Mouse (Mus musculus) thymus, adult 2 months (tissue): ENCODE measurements around the gene Ltc4s. TPM values are rescaled to one million over a fixed set of nuclear protein-coding genes. Genes with fewer than 3 reads are reported as not detected.

ENCODE experiments used
- DNase-seq: peaks from one replicate; pipeline ENCODE4 v3.0.0; 2021
- H3K27ac ChIP-seq: fragments of 200-500 bp; 2 replicates; pipeline ENCODE4 v1.5.1; 2012; ENCODE audit warnings: low read length, control low read depth; ENCODE audit not compliant: control insufficient read depth, insufficient read depth
- H3K27me3 ChIP-seq: fragments of 200-500 bp; 2 replicates; pipeline ENCODE4 v1.6.1; 2012; ENCODE audit warnings: mild to moderate bottlenecking, low read length, moderate library complexity, mixed read lengths; ENCODE audit not compliant: control insufficient read depth, insufficient read depth
- H3K36me3 ChIP-seq: fragments of 200-500 bp; 2 replicates; pipeline ENCODE4 v1.6.1; 2012; ENCODE audit warnings: mild to moderate bottlenecking, low read length, moderate library complexity; ENCODE audit not compliant: control insufficient read depth, insufficient read depth
- H3K4me1 ChIP-seq: fragments of 200-500 bp; replicated peaks from 2 replicates; pipeline ENCODE4 v1.6.1; 2012; ENCODE audit warnings: low read length; ENCODE audit not compliant: control insufficient read depth, insufficient read depth
- H3K4me3 ChIP-seq: fragments of 200-500 bp; 2 replicates; pipeline ENCODE4 v1.5.1; 2012; ENCODE audit warnings: mild to moderate bottlenecking, low read length, control low read depth, moderate library complexity; ENCODE audit not compliant: control insufficient read depth, insufficient read depth
- CTCF ChIP-seq: fragments of 200-500 bp; IDR thresholded peaks from 2 replicates; pipeline ENCODE4 v1.5.1; 2012; ENCODE audit warnings: mild to moderate bottlenecking, control low read depth, low read length, moderate library complexity, borderline replicate concordance; ENCODE audit not compliant: control insufficient read depth, poor library complexity, insufficient read depth; ENCODE audit errors: extremely low read depth
- POLR2A ChIP-seq: fragments of 200-500 bp; IDR thresholded peaks from 2 replicates; pipeline ENCODE4 v1.6.1; 2012; ENCODE audit warnings: mild to moderate bottlenecking, low read length, control low read depth, moderate library complexity; ENCODE audit not compliant: control insufficient read depth, poor library complexity, insufficient read depth; ENCODE audit errors: extremely low read depth
- WGBS: fragments of 180-500 bp; shearing (Covaris S2); methylation state at CpG from one replicate; pipeline ENCODE4 v1.1.7; 2018; 5-methylcytosine and 5-hydroxymethylcytosine counted together
- polyA plus RNA-seq: library from polyadenylated mRNA; depleted of rRNA; stranded (reverse); fragments of >200 nt; gene quantifications from 2 replicates; pipeline ENCODE4 v1.2.3, GENCODE M21; 2012

Gene Ltc4s
- polyA plus RNA-seq, 1 experiment: 46.9 TPM

- Histone ChIP-seq H3K36me3 (no peaks in the 10 kb centered on the region), H3K27ac (no peak overlapping the region), H3K4me1 (peaks cover 10% of the 10 kb centered on the region), H3K4me3 (no peak overlapping the region), H3K27me3 (no peaks in the 10 kb centered on the region)
- TF ChIP-seq POLR2A (no peak), CTCF (no peak)
- DNase-seq: no peak
Measured at GRCm38 (mm10) chr11:50277025-50277424, 38.6 kb upstream of the Ltc4s start.

GRCm38 (mm10) chr11:50275568-50276151, 37.2 kb upstream of the Ltc4s start:
- H3K4me1 ChIP-seq: peaks cover 8% of the 10 kb centered on the region
- DNase-seq: no peak
- no peak for TF ChIP-seq POLR2A
- TF ChIP-seq CTCF: no peak
- no peaks in the 10 kb centered on the region for H3K27me3 ChIP-seq
- 55% methylated on average over 5 of the region's 5 CpGs for WGBS
- H3K4me3 ChIP-seq: no peak overlapping the region
- no peak overlapping the region for H3K27ac ChIP-seq
- H3K36me3 ChIP-seq: no peaks in the 10 kb centered on the region

- Histone ChIP-seq H3K27ac (no peak overlapping the region), H3K36me3 (no peaks in the 10 kb centered on the region), H3K4me1 (peaks cover 5% of the 10 kb centered on the region), H3K27me3 (no peaks in the 10 kb centered on the region), H3K4me3 (no peak overlapping the region)
- no peak for DNase-seq
- 47% methylated on average over 2 of the region's 2 CpGs for WGBS
- TF ChIP-seq CTCF: no peak
- TF ChIP-seq POLR2A: no peak
Measured at GRCm38 (mm10) chr11:50275077-50275476, 36.7 kb upstream of the Ltc4s start.

- DNase-seq: no peak
- Histone ChIP-seq H3K4me3 (no peak overlapping the region), H3K27me3 (no peaks in the 10 kb centered on the region), H3K4me1 (peaks cover 5% of the 10 kb centered on the region), H3K27ac (no peak overlapping the region), H3K36me3 (no peaks in the 10 kb centered on the region)
- no peak for TF ChIP-seq POLR2A
- no peak for TF ChIP-seq CTCF
- WGBS: 96% methylated on average over 2 of the region's 2 CpGs
Measured at GRCm38 (mm10) chr11:50272819-50273218, 34.4 kb upstream of the Ltc4s start.

GRCm38 (mm10) chr11:50269885-50270284, 31.5 kb upstream of the Ltc4s start:
- Histone ChIP-seq H3K4me3 (no peak overlapping the region), H3K27me3 (no peaks in the 10 kb centered on the region), H3K27ac (no peak overlapping the region), H3K36me3 (peaks cover 21% of the 10 kb centered on the region), H3K4me1 (no peaks in the 10 kb centered on the region)
- no peak for DNase-seq
- TF ChIP-seq CTCF: no peak
- no peak for TF ChIP-seq POLR2A
- 94% methylated on average over 1 of the region's 1 CpGs for WGBS

GRCm38 (mm10) chr11:50269163-50269562, 30.7 kb upstream of the Ltc4s start:
- peak; percentile 33 for DNase-seq
- H3K4me1 ChIP-seq: no peaks in the 10 kb centered on the region
- no peak overlapping the region for H3K4me3 ChIP-seq
- no peak overlapping the region for H3K27ac ChIP-seq
- TF ChIP-seq CTCF (no peak), POLR2A (no peak)
- WGBS: 92% methylated on average over 2 of the region's 2 CpGs
- H3K27me3 ChIP-seq: no peaks in the 10 kb centered on the region
- H3K36me3 ChIP-seq: peaks cover 28% of the 10 kb centered on the region

GRCm38 (mm10) chr11:50266997-50267396, 28.6 kb upstream of the Ltc4s start:
- TF ChIP-seq CTCF (no peak), POLR2A (no peak)
- no peak overlapping the region for H3K27ac ChIP-seq
- no peaks in the 10 kb centered on the region for H3K4me1 ChIP-seq
- 96% methylated on average over 3 of the region's 3 CpGs for WGBS
- no peak for DNase-seq
- H3K4me3 ChIP-seq: no peak overlapping the region
- peaks cover 41% of the 10 kb centered on the region for H3K36me3 ChIP-seq
- H3K27me3 ChIP-seq: no peaks in the 10 kb centered on the region
